Mouse (Mus musculus): ENCODE measurements around the gene Cap2.

Cap2 gene

DNA sequence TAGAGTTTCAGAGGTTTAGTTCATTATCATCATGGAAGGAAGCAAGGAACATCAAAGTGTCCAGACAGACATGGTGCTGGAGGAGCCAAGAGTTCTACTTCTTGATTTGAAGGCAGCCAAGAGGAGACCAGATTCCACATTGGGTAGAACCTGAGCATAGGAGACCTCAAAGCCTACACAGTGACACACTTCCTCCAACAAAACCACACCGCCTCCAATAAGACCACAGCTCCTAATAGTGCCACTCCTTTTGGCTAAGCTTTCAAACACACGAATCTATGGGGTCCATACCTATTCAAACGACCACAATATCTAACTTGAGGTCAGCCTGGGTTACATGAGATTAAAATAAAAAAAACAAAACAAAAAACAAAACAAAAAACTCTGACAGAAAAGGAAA is 25.0 kb downstream of the Cap2 start:
- DNase-seq: no peak

DNA sequence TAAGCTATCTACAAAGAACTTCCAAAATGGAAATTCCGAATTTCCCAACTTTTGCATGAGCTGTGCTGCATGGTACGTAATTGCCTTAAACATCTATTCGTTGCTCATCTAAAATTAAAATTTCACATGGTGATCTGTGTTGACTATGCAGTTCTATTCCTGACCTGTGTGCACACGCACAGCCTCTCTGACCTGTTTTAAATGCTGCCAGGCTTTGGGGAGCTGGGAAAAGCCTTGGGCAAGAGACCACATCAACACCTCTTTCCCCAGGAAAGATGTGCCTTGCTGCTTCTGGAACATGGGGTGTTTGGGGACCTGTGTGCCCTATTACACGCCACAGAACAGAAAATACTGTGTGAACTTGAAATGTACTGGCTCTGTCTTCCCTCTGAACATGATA is 25.7 kb downstream of the Cap2 start:
- no peak for DNase-seq

DNA sequence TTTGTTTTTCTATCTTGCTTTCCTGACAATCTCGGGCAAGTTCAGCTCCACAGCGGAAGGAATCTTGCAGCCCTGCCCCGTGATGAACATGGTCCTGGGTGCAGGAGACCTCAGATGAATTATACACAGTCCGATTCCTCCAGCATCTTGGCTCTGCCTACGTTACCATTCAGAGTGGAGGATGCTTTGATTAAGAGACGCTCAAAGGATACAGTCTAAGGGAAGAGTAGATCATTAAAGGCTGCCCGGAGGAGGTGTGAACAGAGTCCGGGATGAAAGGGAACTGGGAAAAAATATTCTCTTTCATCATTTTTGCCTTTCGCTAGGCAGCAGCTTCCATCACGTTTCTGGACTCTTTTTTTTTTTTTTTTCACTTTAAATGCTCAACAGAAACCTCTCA is 27.4 kb downstream of the Cap2 start:
- DNase-seq: no peak

DNA sequence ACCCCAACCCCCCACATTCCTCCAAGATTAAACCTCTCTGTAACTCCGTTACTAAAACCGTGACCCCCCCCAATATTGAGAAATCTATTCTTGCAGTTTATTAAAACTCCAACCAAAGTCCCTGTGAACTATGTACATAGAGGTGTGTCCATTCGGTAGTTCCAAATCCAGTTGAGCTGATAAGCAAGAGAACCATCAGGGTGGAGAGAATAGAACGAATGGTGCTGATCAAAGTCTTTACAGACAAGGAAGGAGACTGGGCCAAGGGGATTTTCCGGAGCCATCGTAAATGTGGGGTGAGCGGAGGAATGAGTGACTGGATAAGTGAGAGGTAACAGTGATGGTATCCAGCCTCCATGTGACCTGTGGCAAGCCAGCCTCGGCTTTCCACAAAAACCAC is 28.9 kb downstream of the Cap2 start:
- DNase-seq: no peak

DNA sequence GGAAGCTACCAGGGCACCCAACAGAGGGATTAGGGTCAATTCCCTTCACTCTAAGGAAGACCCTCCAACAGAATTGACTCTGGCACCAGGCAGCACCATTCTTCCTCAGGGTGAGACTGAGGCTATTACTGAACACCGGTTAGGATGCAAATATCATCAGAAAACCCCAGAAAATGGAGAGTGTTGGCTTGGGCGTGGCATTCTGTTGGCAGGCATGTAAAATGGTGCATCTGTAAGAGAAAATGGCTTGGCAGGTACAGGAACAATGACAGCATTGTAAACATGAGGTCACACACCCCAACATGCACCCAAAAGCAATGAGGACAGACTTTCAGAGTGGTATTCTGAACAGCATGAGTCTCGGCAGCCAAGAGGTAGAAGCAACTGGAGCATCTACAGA is 30.0 kb downstream of the Cap2 start:
- DNase-seq: no peak

DNA sequence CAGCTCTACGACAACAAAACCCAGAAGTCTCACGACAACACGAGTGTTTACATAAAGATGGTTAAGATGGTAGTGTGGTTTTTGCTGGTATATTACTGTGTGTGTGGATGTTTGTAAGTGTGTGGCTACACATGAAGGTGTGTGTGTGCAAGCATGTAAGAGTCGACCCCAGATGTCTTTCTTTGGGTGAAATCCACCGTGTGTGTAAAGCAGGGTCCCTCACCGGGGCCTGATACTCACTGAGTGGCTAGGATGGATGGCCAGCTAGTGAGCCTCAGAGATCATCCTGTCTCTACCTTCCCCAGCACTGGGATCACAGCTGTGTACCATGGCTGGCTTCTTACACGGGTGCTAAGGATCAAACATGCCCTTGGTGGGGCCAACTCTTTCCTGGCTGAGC is 30.6 kb downstream of the Cap2 start:
- DNase-seq: no peak

DNA sequence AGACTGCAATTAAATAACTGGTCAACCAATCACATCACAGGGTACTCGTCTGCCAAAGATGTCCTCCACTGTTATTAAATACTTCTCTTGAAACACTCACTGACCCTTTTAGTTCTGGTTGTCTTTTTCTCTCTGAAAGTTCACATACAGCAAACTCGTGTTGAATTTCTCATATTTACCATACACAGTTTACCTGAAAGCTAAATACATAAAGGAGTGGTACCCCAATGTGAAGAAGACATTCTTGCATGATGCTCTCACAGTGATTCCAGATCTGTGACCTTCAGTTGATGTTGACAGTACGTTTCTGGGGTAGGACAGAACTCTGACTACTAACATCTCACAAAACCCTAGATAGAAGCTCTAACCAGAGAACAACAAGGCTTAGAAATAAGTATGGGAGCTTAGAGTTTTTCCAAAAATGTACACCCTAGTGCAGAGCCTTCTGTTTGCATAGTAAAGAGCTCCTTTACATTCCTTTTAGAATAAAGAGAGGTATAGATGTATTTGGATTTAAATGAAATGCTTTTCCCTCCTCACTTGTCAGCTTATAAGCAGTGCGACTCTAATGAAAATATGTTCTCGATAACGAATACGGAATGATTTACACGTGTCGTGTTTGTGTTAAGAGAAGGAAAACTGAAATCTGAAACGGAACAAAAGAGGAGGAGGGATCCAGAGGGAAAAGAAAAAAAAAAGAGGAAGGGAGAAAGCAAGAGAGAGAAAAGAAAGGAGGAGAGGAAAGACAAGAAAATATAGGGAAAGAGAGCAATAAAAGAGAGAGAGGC is 31.9 kb downstream of the Cap2 start:
- no peak for DNase-seq

DNA sequence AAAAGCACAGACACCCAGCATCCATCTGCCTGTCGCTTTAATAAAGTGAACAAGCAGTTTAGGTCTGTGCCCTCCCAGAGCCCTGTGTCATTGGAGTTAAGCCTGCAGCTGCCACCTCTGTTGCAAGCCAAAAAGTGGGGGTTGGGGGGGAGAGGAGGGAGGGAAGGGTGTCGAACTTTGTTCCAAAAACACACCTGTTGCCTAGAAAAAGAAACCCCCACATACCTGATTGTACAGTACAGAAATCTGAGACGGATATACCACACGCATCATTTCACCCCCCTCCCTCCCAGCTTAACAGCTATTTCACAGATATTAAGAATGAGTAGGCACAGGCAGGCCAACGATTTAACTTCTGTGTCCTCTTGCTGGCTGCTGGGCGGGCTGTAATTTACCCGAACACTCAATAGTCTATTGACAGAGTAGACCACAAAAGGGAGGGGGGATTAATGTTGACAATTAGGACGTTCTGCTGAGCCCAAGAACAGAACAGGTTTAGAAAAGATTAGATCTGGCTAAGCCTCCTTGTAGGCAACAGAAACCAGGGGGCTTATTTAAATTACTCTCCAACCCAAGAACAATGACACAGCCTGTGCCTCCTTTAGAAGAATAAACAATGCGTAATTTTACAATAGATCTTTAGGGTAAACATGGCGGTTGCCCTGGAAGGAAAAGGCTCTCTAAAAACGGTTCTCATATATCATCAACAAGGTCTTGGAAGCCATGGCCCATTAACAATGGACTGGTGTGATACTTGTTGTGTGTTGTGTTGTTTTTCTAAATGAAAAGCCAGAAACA is 32.7 kb downstream of the Cap2 start:
- DNase-seq: peak in 1 of 2 experiments; percentile 21

DNA sequence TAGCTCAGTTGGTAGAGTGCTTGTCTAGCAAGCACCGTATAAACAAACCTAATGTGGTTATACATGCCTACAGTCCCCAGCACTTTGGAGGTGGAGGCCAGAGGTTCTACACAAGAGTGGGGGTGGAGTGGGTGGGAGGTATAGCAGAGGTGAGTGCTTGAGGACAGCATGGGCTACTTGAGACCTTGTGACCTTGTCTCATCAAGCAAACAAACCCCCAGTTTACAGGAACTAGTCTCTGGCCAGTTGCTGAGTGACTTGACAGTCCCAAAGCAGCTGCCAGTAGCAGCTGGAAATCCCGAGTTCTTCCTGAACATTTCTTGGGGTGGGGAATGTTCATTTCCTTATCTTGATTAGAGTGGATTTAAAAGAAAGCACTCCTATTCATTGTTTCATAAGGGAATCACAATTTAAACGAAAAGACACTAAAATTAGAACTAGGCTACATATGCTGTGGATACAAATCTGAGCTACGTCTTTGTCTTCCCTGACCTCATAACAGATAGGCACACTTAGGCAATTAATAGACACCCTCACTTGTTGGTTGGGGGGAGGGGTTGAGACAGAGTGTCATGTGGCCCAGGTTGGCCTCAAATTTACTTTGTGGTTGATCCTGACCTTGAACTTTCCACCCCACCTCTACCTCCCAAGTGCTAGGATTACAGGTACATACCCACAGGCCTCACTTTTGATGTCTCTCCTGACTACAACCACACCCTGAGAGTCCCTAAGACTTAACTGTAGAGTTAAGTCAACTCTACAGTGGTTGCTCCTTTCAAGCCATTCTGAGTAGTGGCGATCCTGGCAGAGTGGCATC is 33.5 kb downstream of the Cap2 start:
- DNase-seq: no peak

DNA sequence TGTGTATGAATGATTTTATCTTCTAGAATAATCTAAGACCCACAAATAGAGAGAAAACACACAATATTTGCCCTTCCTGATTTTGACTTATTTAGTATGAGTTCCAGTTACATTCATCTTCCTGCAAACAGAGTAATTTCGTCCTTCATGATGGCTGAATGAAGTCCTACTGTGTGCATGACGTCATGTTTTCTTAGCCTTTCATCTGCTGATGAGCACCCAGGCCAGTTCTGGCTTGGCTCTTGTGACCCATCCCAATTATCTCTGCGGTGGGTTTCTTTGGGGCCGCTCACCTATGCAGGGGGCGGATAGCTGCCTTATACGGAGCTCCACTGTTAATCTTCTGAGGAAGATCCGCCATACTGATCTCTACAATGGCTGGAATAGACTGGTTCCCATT is 37.6 kb downstream of the Cap2 start:
- no peak for DNase-seq

DNA sequence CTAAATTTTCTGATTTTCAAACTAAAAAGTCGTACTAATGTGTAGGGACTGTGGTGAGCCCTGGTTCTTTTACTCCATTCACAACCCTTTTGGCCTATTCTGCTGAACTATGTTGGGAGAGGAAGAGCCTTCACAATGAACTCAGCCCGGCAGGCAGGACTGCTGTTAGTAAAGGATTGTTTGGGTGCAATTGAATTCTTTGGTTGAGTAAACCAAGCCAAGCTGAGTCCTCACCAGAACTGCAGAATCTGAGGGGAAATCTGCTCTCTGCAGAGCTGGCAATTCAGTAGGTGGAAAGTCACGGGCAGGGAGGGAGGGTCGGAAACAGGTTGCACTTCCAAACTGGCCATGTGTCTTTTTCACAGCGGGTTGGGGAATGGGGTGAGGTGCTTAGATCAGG is 39.3 kb downstream of the Cap2 start:
- DNase-seq: no peak

DNA sequence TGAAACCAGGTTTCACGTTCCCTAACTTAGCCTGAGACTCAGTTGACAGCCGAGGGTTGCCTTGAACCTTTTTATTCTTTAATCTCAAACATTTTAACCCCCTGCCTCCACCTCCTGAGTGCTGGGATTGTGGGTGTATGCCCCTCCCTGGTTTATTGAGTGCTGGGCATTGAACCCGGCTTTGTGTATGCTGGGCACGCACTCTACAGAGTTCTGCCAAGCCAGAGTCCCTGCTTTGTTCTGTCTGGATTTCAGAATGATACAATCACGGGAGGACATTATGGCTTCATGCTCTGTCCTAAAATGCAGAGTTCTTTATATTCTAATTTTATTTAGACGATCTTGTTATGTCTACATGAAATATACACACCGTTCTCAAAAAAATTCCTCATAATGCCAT is 41.1 kb downstream of the Cap2 start:
- DNase-seq: no peak

DNA sequence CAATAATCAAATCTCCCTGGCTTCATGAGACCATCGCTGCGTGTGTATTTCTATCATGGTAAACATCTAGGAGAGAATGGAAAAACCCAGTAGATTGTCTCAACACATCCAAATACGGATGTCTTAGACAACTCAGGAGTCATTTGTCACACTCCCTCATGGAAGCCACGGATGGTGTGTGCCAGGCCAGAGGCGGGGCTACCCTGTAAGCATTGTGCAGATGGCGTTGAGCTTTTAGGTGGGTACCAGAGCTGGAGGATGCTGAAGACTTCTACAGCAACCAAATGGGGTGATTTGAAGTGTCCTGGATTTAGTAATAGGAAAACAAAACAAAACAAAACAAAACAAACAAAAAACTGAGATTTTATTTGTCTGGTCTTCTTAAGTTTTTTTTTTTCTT is 43.0 kb downstream of the Cap2 start:
- DNase-seq: no peak

DNA sequence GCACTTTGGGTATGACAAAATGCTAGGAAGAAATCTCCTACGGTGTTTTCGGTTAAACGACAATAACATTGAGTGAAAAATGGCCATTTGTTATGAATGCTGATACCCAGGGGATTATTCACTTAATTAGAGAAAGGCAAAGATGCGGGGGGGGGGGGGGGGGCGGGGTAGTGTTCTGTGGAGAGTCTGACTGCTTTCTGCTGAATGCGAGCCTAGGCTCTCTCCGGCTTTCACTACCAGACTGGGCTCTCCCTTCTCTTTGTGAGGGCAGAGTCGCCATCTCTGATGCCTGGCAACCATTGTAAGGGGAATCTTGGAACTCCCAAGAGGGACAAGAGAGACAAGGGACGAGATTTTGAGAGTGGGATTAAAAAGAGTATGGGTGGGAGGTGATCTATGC is 43.4 kb downstream of the Cap2 start:
- DNase-seq: no peak

DNA sequence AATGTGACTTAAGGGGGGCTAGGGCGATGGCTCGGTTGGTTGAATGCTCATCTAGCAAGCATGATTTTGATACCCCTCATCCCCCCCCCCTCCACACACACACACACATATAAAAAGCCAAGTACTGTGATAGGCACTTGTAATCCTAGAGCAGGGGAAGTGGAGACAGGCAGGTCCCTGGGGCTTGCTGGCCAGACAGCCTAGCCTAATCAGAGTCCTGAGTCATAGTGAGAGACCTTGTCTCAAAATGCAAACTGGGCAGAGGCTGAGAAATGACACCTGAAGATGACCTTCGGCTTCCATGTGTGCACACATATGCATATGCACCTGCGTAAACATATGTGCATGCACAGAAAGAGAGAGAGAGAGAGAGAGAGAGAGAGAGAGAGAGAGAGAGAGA is 45.2 kb downstream of the Cap2 start:
- no peak for DNase-seq

DNA sequence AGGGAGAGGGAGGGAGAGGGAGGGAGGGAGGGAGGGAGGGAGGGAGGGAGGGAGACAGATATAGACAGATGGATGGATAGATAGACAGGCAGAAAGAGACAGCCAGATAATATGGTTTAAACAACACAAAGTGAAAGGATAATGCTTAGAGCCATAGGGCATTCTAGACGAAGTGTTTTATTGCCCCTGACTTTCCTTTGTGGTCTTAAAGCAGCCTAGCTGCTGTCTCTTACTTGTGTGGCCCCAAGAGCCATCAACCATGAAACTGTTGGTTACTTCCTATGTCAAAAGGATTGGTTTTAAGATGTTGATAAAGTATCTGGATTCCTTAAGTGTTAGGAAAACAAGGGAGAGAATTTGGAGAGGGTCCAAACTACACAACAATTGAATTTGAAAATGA is 45.6 kb downstream of the Cap2 start:
- DNase-seq: no peak

DNA sequence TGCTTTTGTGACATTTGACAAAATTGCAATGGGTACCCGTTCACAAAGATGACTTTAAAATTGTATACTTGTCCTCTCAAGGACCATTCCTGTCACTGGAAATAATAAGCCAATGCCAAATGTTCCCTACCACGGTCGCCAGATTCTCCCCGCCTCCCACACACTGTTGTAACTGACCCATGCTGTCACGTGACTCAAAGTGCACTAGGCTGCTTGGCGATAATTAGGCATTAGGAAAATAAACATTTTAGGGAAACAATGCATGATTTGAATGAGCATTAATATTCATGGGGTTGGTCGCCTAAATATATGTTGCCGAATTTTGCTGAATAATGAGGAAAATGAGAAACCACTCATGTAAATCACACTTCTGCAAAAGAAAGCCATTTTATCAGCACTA is 46.5 kb downstream of the Cap2 start:
- no peak for DNase-seq

DNA sequence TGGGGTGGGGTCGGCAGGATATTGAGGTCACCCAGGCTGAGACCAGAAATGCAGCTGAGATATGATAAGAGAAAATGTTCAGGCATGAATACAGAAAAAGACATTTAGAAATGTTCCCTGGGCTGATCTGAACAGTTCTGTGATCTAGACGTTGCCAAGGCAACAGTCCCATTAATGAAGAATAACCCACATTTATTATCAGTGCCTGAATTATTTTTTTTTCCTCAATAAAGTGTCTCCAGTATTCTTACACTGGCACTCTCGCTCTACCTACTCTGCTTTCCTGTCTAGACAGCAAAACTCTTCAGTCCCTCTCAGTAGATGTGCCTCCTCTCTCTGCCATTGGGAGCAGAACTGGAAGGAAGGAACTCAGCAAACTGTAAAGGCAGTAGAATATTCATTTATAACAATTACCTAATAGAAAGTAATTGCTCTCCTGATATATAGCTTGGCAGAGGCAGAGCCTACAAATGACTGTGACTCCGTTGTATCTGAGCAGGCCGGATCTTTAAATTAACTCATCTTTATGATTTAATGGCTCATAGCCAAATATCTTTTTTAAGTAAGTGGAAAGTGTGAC is 47.0 kb downstream of the Cap2 start:
- DNase-seq: no peak

DNA sequence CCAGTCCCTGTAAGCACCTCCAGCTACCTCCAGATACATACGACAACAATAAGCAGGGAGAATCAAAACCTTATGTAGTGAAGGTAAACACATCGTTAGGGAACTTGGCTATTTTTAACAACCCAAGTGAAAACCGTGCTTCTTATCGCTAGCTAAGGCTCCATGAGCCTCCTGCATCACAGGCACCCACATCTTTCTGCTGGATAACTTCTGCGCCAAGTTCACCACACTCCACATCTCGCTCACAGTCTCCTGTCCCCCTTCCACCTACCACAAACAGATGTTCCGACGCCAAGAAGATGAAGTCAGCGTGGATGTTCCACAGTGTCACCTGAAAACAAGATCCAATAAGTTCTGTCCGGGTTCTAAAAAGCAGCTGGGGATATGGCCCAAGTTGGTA is 49.0 kb downstream of the Cap2 start:
- DNase-seq: no peak

DNA sequence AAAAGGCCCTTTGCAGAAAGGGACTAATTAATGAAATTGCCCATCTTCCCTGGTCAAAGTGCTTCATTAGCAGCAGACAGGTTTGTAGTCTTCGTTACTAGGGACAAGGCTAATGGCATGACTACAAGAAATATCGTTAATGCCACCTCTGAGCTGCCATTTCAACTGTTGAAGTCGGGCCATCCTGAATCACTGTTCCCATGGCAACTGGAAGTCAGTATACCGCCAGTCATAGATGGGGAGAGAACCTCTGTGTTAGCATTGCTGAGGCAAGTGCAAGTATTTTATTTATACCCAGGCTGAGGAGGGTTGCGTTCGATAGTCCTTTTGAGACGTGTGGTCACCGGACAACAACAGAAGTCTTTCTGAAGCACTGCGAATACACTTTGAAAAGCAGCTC is 53.1 kb downstream of the Cap2 start:
- no peak for DNase-seq

DNA sequence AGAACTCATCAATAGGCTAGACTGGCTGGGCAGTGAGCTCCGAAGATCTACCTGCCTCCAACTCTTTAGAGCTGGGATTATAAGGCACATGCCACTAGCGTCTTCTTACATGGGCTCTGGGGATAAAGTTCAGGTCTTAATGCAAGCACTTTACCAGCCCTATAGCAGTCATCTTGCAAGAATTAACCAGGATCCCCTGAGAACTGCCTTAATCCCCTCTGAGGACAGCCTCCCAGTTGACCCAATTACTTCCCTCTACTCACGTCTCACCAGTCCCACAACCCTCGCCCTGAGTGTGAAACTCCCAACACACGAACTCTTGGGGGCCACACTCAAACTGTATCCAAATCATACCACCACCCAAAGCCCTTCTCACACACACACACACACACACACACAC is 64.3 kb downstream of the Cap2 start:
- no peak for DNase-seq

DNA sequence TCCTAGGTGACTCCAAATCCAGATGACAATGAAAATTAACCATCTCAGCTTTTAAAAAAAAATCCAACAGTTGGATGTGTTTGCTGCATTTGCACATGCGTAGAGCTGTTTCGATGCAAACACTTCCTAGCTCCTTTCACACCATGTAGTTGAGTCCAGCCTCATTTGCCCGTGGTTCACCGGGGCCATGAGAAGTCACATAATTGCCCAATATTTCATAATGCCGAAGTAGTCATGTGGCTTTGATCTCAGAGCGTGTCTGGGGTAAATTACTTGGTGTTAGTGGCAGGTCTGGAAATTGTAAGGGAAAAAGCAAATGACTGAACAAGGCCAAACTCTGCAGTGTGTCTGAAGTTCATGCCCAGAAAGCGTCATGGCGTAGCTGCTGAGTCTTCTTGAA is 67.8 kb downstream of the Cap2 start:
- DNase-seq: no peak

DNA sequence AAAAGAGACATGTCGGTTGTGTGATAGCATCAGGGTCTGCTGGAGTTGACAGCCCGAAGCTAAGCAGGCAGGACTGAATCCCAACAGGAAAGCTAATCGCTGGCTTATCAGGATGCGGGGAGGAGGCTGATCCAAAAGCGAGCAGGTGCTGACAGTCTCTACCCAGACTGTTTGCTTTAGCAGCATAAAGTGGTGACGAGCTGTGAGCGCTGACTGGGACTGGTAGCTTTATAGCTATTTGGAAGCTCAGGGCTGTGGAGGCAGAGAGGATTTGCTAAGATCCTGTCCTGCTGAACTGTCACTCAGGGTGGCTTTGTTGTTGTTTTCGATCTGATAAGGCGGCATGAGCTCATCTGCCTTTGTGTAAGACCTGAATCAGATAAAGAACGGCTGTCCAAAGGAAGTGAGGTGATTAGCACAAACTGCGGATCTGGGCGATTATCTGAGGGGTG is 69.5 kb downstream of the Cap2 start:
- no peak for DNase-seq

All from thymus, postnatal 36 days (tissue).